Mouse (Mus musculus): ENCODE measurements around the gene Nrgn. TPM values are rescaled to one million over a fixed set of nuclear protein-coding genes. Genes with fewer than 3 reads are reported as not detected.

The Nrgn gene
- 3.8 and 6.9 TPM in 2 replicates for polyA plus RNA-seq (2015; fragmentation: Nextera tagmentation; extraction: Ambion mirVana)

- Histone ChIP-seq H3K4me1 (peaks cover 19% of the 10 kb centered on the region), H3K27ac (replicated peaks) (no peak within 1 kb of the TSS), H3K9me3 (replicated peaks) (no peaks in the 10 kb centered on the region), H3K36me3 (no peaks in the 10 kb centered on the region), H3K4me2 (peak within 1 kb of the TSS; percentile 88), H3K27me3 (replicated peaks) (peaks cover 68% of the 10 kb centered on the region), H3K4me3 (replicated peaks) (peak within 1 kb of the TSS; percentile 50), H3K9ac (replicated peaks) (peak within 1 kb of the TSS; percentile 40)
- peak; percentile 90 for ATAC-seq (ENCODE audit: low FRiP score)
- WGBS: 6% methylated on average over 27 of the region's 31 CpGs
Measured at GRCm38 (mm10) chr9:37552536-37553293, at the start of gene Nrgn. Nrgn (minus strand) TSS chr9:37552904.

GRCm38 (mm10) chr9:37600538-37601205 is 48.0 kb upstream of the Nrgn start:
- Histone ChIP-seq H3K4me2 (no peak overlapping the region), H3K4me1 (no peaks in the 10 kb centered on the region), H3K36me3 (no peaks in the 10 kb centered on the region), H3K9ac (replicated peaks) (no peak overlapping the region), H3K27me3 (replicated peaks) (no peaks in the 10 kb centered on the region), H3K27ac (replicated peaks) (no peak overlapping the region), H3K4me3 (replicated peaks) (no peak overlapping the region), H3K9me3 (replicated peaks) (no peaks in the 10 kb centered on the region)
- ATAC-seq (ENCODE audit: low FRiP score): no peak
- 96% methylated on average over 2 of the region's 2 CpGs for WGBS

- Histone ChIP-seq H3K4me1 (no peaks in the 10 kb centered on the region), H3K36me3 (no peaks in the 10 kb centered on the region), H3K27ac (replicated peaks) (no peak overlapping the region), H3K4me2 (no peak overlapping the region), H3K4me3 (replicated peaks) (no peak overlapping the region), H3K27me3 (replicated peaks) (no peaks in the 10 kb centered on the region), H3K9me3 (replicated peaks) (no peaks in the 10 kb centered on the region), H3K9ac (replicated peaks) (no peak overlapping the region)
- no peak for ATAC-seq (ENCODE audit: low FRiP score)
- 96% methylated on average over 2 of the region's 2 CpGs for WGBS
Measured at GRCm38 (mm10) chr9:37598637-37599036, 45.9 kb upstream of the Nrgn start.

GRCm38 (mm10) chr9:37595570-37595969 is 42.9 kb upstream of the Nrgn start:
- no peak for ATAC-seq (ENCODE audit: low FRiP score)
- Histone ChIP-seq H3K36me3 (no peaks in the 10 kb centered on the region), H3K27me3 (replicated peaks) (no peaks in the 10 kb centered on the region), H3K27ac (replicated peaks) (no peak overlapping the region), H3K4me3 (replicated peaks) (no peak overlapping the region), H3K4me2 (no peak overlapping the region), H3K9ac (replicated peaks) (no peak overlapping the region), H3K4me1 (no peaks in the 10 kb centered on the region), H3K9me3 (replicated peaks) (no peaks in the 10 kb centered on the region)
- WGBS: 83% methylated on average over 1 of the region's 1 CpGs

GRCm38 (mm10) chr9:37593690-37594089 is 41.0 kb upstream of the Nrgn start:
- Histone ChIP-seq H3K9ac (replicated peaks) (no peak overlapping the region), H3K4me2 (no peak overlapping the region), H3K4me3 (replicated peaks) (no peak overlapping the region), H3K36me3 (no peaks in the 10 kb centered on the region), H3K4me1 (no peaks in the 10 kb centered on the region), H3K27me3 (replicated peaks) (no peaks in the 10 kb centered on the region), H3K27ac (replicated peaks) (no peak overlapping the region), H3K9me3 (replicated peaks) (no peaks in the 10 kb centered on the region)
- ATAC-seq (ENCODE audit: low FRiP score): no peak
- 88% methylated on average over 3 of the region's 3 CpGs for WGBS

- no peaks in the 10 kb centered on the region for H3K27me3 ChIP-seq (replicated peaks)
- no peak overlapping the region for H3K4me3 ChIP-seq (replicated peaks)
- H3K9me3 ChIP-seq (replicated peaks): no peaks in the 10 kb centered on the region
- H3K36me3 ChIP-seq: no peaks in the 10 kb centered on the region
- 60% methylated on average over 6 of the region's 6 CpGs for WGBS
- no peak overlapping the region for H3K4me2 ChIP-seq
- no peak overlapping the region for H3K27ac ChIP-seq (replicated peaks)
- no peak for ATAC-seq (ENCODE audit: low FRiP score)
- H3K4me1 ChIP-seq: no peaks in the 10 kb centered on the region
- no peak overlapping the region for H3K9ac ChIP-seq (replicated peaks)
Measured at GRCm38 (mm10) chr9:37592633-37593032, 39.9 kb upstream of the Nrgn start.

GRCm38 (mm10) chr9:37592025-37592424 is 39.3 kb upstream of the Nrgn start:
- no peaks in the 10 kb centered on the region for H3K27me3 ChIP-seq (replicated peaks)
- H3K4me3 ChIP-seq (replicated peaks): no peak overlapping the region
- H3K27ac ChIP-seq (replicated peaks): no peak overlapping the region
- no peaks in the 10 kb centered on the region for H3K4me1 ChIP-seq
- no peak overlapping the region for H3K4me2 ChIP-seq
- no peak overlapping the region for H3K9ac ChIP-seq (replicated peaks)
- ATAC-seq (ENCODE audit: low FRiP score): no peak
- WGBS: 85% methylated on average over 2 of the region's 2 CpGs
- no peaks in the 10 kb centered on the region for H3K9me3 ChIP-seq (replicated peaks)
- H3K36me3 ChIP-seq: no peaks in the 10 kb centered on the region

GRCm38 (mm10) chr9:37590381-37590780 is 37.7 kb upstream of the Nrgn start:
- Histone ChIP-seq H3K9me3 (replicated peaks) (no peaks in the 10 kb centered on the region), H3K27ac (replicated peaks) (no peak overlapping the region), H3K9ac (replicated peaks) (no peak overlapping the region), H3K27me3 (replicated peaks) (no peaks in the 10 kb centered on the region), H3K4me3 (replicated peaks) (no peak overlapping the region), H3K36me3 (no peaks in the 10 kb centered on the region), H3K4me2 (no peak overlapping the region), H3K4me1 (no peaks in the 10 kb centered on the region)
- 82% methylated on average over 4 of the region's 4 CpGs for WGBS
- no peak for ATAC-seq (ENCODE audit: low FRiP score)

GRCm38 (mm10) chr9:37586718-37587117 is 34.0 kb upstream of the Nrgn start:
- Histone ChIP-seq H3K9ac (replicated peaks) (no peak overlapping the region), H3K4me2 (no peak overlapping the region), H3K4me1 (no peaks in the 10 kb centered on the region), H3K27me3 (replicated peaks) (no peaks in the 10 kb centered on the region), H3K36me3 (no peaks in the 10 kb centered on the region), H3K9me3 (replicated peaks) (no peaks in the 10 kb centered on the region), H3K4me3 (replicated peaks) (no peak overlapping the region), H3K27ac (replicated peaks) (no peak overlapping the region)
- no peak for ATAC-seq (ENCODE audit: low FRiP score)
- WGBS: 72% methylated on average over 4 of the region's 4 CpGs

GRCm38 (mm10) chr9:37583594-37583993 is 30.9 kb upstream of the Nrgn start:
- no peak overlapping the region for H3K9ac ChIP-seq (replicated peaks)
- no peaks in the 10 kb centered on the region for H3K27me3 ChIP-seq (replicated peaks)
- H3K4me2 ChIP-seq: no peak overlapping the region
- no peaks in the 10 kb centered on the region for H3K4me1 ChIP-seq
- no peak overlapping the region for H3K27ac ChIP-seq (replicated peaks)
- no peak overlapping the region for H3K4me3 ChIP-seq (replicated peaks)
- H3K9me3 ChIP-seq (replicated peaks): no peaks in the 10 kb centered on the region
- 91% methylated on average over 5 of the region's 5 CpGs for WGBS
- H3K36me3 ChIP-seq: no peaks in the 10 kb centered on the region
- ATAC-seq (ENCODE audit: low FRiP score): no peak

GRCm38 (mm10) chr9:37576436-37576930 is 23.8 kb upstream of the Nrgn start:
- peak overlapping the region; percentile 30; the same call in 1 of the 2 replicates for H3K9ac ChIP-seq (replicated peaks)
- H3K4me3 ChIP-seq (replicated peaks): peak overlapping the region; percentile 23
- peaks cover 14% of the 10 kb centered on the region for H3K4me1 ChIP-seq
- peak; percentile 81 for ATAC-seq (ENCODE audit: low FRiP score)
- no peaks in the 10 kb centered on the region for H3K36me3 ChIP-seq
- H3K9me3 ChIP-seq (replicated peaks): no peaks in the 10 kb centered on the region
- WGBS: 9% methylated on average over 14 of the region's 14 CpGs
- H3K27ac ChIP-seq (replicated peaks): peak overlapping the region; percentile 69
- H3K4me2 ChIP-seq: peak overlapping the region; percentile 56
- H3K27me3 ChIP-seq (replicated peaks): no peaks in the 10 kb centered on the region
